Comparison of ENCODE assay signal across 9 mouse cellular contexts in genomic region chr3:105991653-105992283, GRCm38 (mm10). TPM values are rescaled to one million over a fixed set of nuclear protein-coding genes. Genes with fewer than 3 reads are reported as not detected.
A peak's percentile ranks its signal among the peaks of the same experiment; 100 is the strongest.
DNase-seq lines count a peak whose midpoint lies in the region.
"Had no signal": no experiment of that assay in that cellular context is flagged by ENCODE, and none has a peak within 500 bp of the region (broad histone marks: within the 10 kb centered on the region; RNA-seq: fewer than 3 reads in every experiment).

No protein-coding gene starts in this region.

- intact Hi-C loops in heart, postnatal 10 days (cut with DNase I) = loop anchor here (1.0 to 5.0 kb wide), 2 partner anchors 457 to 886 kb away; no protein-coding TSS in a partner anchor
- intact Hi-C loops in left cerebral cortex, postnatal 14 days (cut with DNase I) = loop anchor here (2.0 kb wide), 1 partner anchor 457 kb away; no protein-coding TSS in a partner anchor

- peak; percentile 51 for DNase-seq in ovary, postnatal 14 days (ENCODE audit: low spot score)
- DNase-seq in ovary, adult 18-20 months (ENCODE audit: low spot score) = no peak
- DNase-seq in R1 (ENCODE audit: low read depth, low spot score) = peak; percentile 18
- peak; percentile 66 for DNase-seq in cerebellum, adult 9-10 months
- DNase-seq in heart, postnatal 10 days = peak; percentile 59 to 79
- DNase-seq in left cerebral cortex, postnatal 14 days (ENCODE audit: low spot score in 2 of 2) = peak; percentile 67 to 72
- DNase-seq in natural killer cell, adult 2 months (ENCODE audit: low spot score in 2 of 2) = peak; percentile 38 to 64
- no peak for DNase-seq in yolk sac, embryonic 10.5 days (ENCODE audit: low spot score)

RNA-seq across cellular contexts. Expression of gene Ovgp1, which starts 18.3 kb away (rescaled TPM):
- under 1 TPM; 0.15 to 0.24 TPM for total RNA-seq in heart, postnatal 10 days (2021)
- 1 to 10 TPM; 1.3 to 1.6 TPM for total RNA-seq in left cerebral cortex, postnatal 14 days (2021)

RNA-seq across cellular contexts. Expression of gene Pifo, which starts 22.7 kb away (rescaled TPM):
- total RNA-seq in heart, postnatal 10 days (2021) = not detected
- under 1 TPM in 1 of 2 experiments, not detected in 1; 0.38 TPM for total RNA-seq in left cerebral cortex, postnatal 14 days (2021)
- total RNA-seq: gastrocnemius, postnatal 4 days had no signal

RNA-seq across cellular contexts. Expression of gene Atp5f1, which starts 31.9 kb away (rescaled TPM):
- 100 to 1,000 TPM; 916 to 930 TPM for total RNA-seq in heart, postnatal 10 days (2021)
- total RNA-seq in left cerebral cortex, postnatal 14 days (2021) = 100 to 1,000 TPM; 295 to 299 TPM

RNA-seq across cellular contexts. Expression of gene Wdr77, which starts 32.6 kb away (rescaled TPM):
- total RNA-seq in heart, postnatal 10 days (2021) = 10 to 100 TPM; 47.7 to 54.4 TPM
- total RNA-seq in left cerebral cortex, postnatal 14 days (2021) = 10 to 100 TPM; 54.6 to 61.6 TPM

RNA-seq across cellular contexts. Expression of gene Chil5, which starts 40.8 kb away (rescaled TPM):
- not detected for total RNA-seq in heart, postnatal 10 days (2021)
- total RNA-seq in left cerebral cortex, postnatal 14 days (2021) = not detected
- total RNA-seq: gastrocnemius, postnatal 4 days had no signal

Comparison
In these comparisons a context has a peak if more than half of its experiments do, and no peak if none do; other contexts are left out.
1. DNase-seq: peak in ovary, postnatal 14 days (single experiment), R1 (single experiment), cerebellum, adult 9-10 months (single experiment), heart, postnatal 10 days (2 of 2), left cerebral cortex, postnatal 14 days (2 of 2) and natural killer cell, adult 2 months (2 of 2); none in ovary, adult 18-20 months (single experiment) and yolk sac, embryonic 10.5 days (single experiment).